Mouse (Mus musculus) embryonic facial prominence, embryonic 13.5 days (tissue): ENCODE data around the gene Slc7a6os. TPM values are rescaled to one million over a fixed set of nuclear protein-coding genes. Genes with fewer than 3 reads are reported as not detected.

Experiments
- polyA plus RNA-seq: library from polyadenylated mRNA; unstranded; fragments of >200 nt; fragmentation: Nextera tagmentation; extraction: Ambion mirVana; gene quantifications from 2 replicates; pipeline ENCODE4 v1.2.1, GENCODE M21; 2015

Slc7a6os gene
- polyA plus RNA-seq, 1 experiment from 2014 or later = 46.8 TPM

Other genes with a start within 250 kb of the Slc7a6os start
- 48.3 and 56.8 TPM in 2 replicates for gene Slc12a4, start 244.8 kb downstream of the Slc7a6os start, polyA plus RNA-seq
- not detected in 2 replicates for gene Dpep3, start 231.5 kb downstream of the Slc7a6os start, polyA plus RNA-seq
- gene Dus2, start 219.6 kb downstream of the Slc7a6os start, polyA plus RNA-seq = 26.7 and 27.9 TPM in 2 replicates
- not detected in 2 replicates for gene Dpep2nb, start 205.0 kb downstream of the Slc7a6os start, polyA plus RNA-seq
- 18.1 and 18.8 TPM in 2 replicates for gene Ddx28, start 199.1 kb downstream of the Slc7a6os start, polyA plus RNA-seq
- 9.6 and 10.1 TPM in 2 replicates for gene Nfatc3, start 152.1 kb downstream of the Slc7a6os start, polyA plus RNA-seq
- 22.2 and 25.9 TPM in 2 replicates for gene Esrp2, start 74.0 kb downstream of the Slc7a6os start, polyA plus RNA-seq
- gene Pla2g15, start 60.5 kb downstream of the Slc7a6os start, polyA plus RNA-seq = 18.1 and 18.7 TPM in 2 replicates
- 57.6 and 59.2 TPM in 2 replicates for gene Slc7a6, start 42.1 kb downstream of the Slc7a6os start, polyA plus RNA-seq
- 45.0 and 49.4 TPM in 2 replicates for gene Prmt7, start within 50 bp of the Slc7a6os start, polyA plus RNA-seq
- gene Smpd3, start 127.1 kb upstream of the Slc7a6os start, polyA plus RNA-seq = 13.0 and 19.5 TPM in 2 replicates
- gene Zfp90, start 204.4 kb upstream of the Slc7a6os start, polyA plus RNA-seq = 31.0 and 34.2 TPM in 2 replicates